In genomic region chr9:51170298-51170697, GRCm38 (mm10) we compare ENCODE assay signal across 38 mouse cellular contexts. TPM values are rescaled to one million over a fixed set of nuclear protein-coding genes. Genes with fewer than 3 reads are reported as not detected.
DNase-seq lines count a peak whose midpoint lies in the region; ATAC-seq and TF ChIP-seq lines count a peak whose summit lies in the region.
"Had no signal": no experiment of that assay in that cellular context is flagged by ENCODE, and none has a peak within 500 bp of the region (broad histone marks: within the 10 kb centered on the region; RNA-seq: fewer than 3 reads in every experiment).

No protein-coding gene starts in this region.

- 61% methylated on average over 6 of the region's 6 CpGs for WGBS in liver, postnatal 0 days (ENCODE audit: insufficient replicate concordance)
- WGBS in forebrain, embryonic 10.5 days: 76% methylated on average over 6 of the region's 6 CpGs

- no peaks in the 10 kb centered on the region for H3K9me3 ChIP-seq in liver, postnatal 0 days (ENCODE audit: low read length)
- H3K9me3 ChIP-seq in forebrain, embryonic 10.5 days: no peaks in the 10 kb centered on the region
- H3K9me3 ChIP-seq: embryonic facial prominence, embryonic 13.5 days; forebrain, embryonic 12.5 days; hindbrain, embryonic 12.5 days; limb, embryonic 13.5 days; neural tube, embryonic 15.5 days had no signal

- H3K4me1 ChIP-seq in liver, postnatal 0 days (ENCODE audit: insufficient read depth): no peaks in the 10 kb centered on the region
- H3K4me1 ChIP-seq in forebrain, embryonic 10.5 days: peaks cover 14% of the 10 kb centered on the region
- H3K4me1 ChIP-seq: forebrain, embryonic 12.5 days; hindbrain, embryonic 12.5 days; neural tube, embryonic 15.5 days had no signal

- TF ChIP-seq EP300 in liver, postnatal 0 days (IDR thresholded peaks at IDR 0.05; ENCODE audit: low read depth): no peak

- no peak for ATAC-seq in liver, postnatal 0 days
- ATAC-seq: activated CD4-positive, CD25-positive, alpha-beta regulatory T cell, adult 4 months; hindbrain, postnatal 0 days; intestine, embryonic 16.5 days had no signal

- H3K27ac ChIP-seq in liver, postnatal 0 days (ENCODE audit: low read depth): no peak overlapping the region
- no peak overlapping the region for H3K27ac ChIP-seq in forebrain, embryonic 10.5 days
- H3K27ac ChIP-seq: embryonic facial prominence, embryonic 13.5 days; forebrain, embryonic 12.5 days; hindbrain, embryonic 12.5 days; hindbrain, postnatal 0 days; layer of hippocampus, adult 2 months; limb, embryonic 13.5 days; macrophage; neural tube, embryonic 15.5 days had no signal

- H3K9ac ChIP-seq in liver, postnatal 0 days (replicated peaks): no peak overlapping the region
- H3K9ac ChIP-seq: embryonic facial prominence, embryonic 13.5 days; forebrain, embryonic 12.5 days; hindbrain, embryonic 12.5 days; limb, embryonic 13.5 days; neural tube, embryonic 15.5 days had no signal

- H3K27me3 ChIP-seq in liver, postnatal 0 days (ENCODE audit: insufficient read depth, low read length): no peaks in the 10 kb centered on the region
- no peaks in the 10 kb centered on the region for H3K27me3 ChIP-seq in forebrain, embryonic 10.5 days (ENCODE audit: poor library complexity, severe bottlenecking)
- H3K27me3 ChIP-seq: embryonic facial prominence, embryonic 13.5 days; forebrain, embryonic 12.5 days; hindbrain, embryonic 12.5 days; limb, embryonic 13.5 days; neural tube, embryonic 15.5 days had no signal

- H3K36me3 ChIP-seq in liver, postnatal 0 days (replicated peaks; ENCODE audit: insufficient read depth, low read length): no peaks in the 10 kb centered on the region
- H3K36me3 ChIP-seq in forebrain, embryonic 10.5 days (replicated peaks): no peaks in the 10 kb centered on the region
- H3K36me3 ChIP-seq: embryonic facial prominence, embryonic 13.5 days; forebrain, embryonic 12.5 days; hindbrain, embryonic 12.5 days; limb, embryonic 13.5 days; neural tube, embryonic 15.5 days had no signal

- no peak overlapping the region for H3K4me3 ChIP-seq in liver, postnatal 0 days (ENCODE audit: low read depth, low read length)
- H3K4me3 ChIP-seq in forebrain, embryonic 10.5 days: no peak overlapping the region
- H3K4me3 ChIP-seq: embryonic facial prominence, embryonic 13.5 days; forebrain, embryonic 12.5 days; hindbrain, embryonic 12.5 days; layer of hippocampus, adult 2 months; limb, embryonic 13.5 days; neural tube, embryonic 15.5 days had no signal

- peak; percentile 80 for DNase-seq in 3T3-L1 (ENCODE audit: low read depth, low spot score)
- peak; percentile 83 for DNase-seq in Muller cell, postnatal 12 days (ENCODE audit: inconsistent ontology term)
- peak; percentile 18 for DNase-seq in adrenal gland, postnatal 10 days
- DNase-seq in fibroblast of lung, adult 2 months (ENCODE audit: low read depth): peak; percentile 62
- DNase-seq in kidney, postnatal 36 days: no peak
- no peak for DNase-seq in liver, postnatal 0 days
- DNase-seq in spleen, postnatal 36 days (ENCODE audit: low spot score in 2 of 2): no peak
- no peak for DNase-seq in forebrain, embryonic 10.5 days (ENCODE audit: extremely low spot score, low spot score)
- DNase-seq: cerebellum, adult 11-12 months; cerebellum, adult 9-11 months; embryo, embryonic 11 days; gastrocnemius, postnatal 14 days; heart, adult 11 months; heart, postnatal 36 days; kidney, adult 9 months; midbrain, embryonic 14.5 days; retina, postnatal 1 day; right cerebral cortex, postnatal 14 days; thymus, adult 2 months; thymus, postnatal 4 days had no signal

- no peak for TF ChIP-seq CTCF in liver, postnatal 0 days (IDR thresholded peaks at IDR 0.05; ENCODE audit: low read depth)

- no peak overlapping the region for H3K4me2 ChIP-seq in liver, postnatal 0 days (ENCODE audit: low read depth, low read length)
- H3K4me2 ChIP-seq: embryonic facial prominence, embryonic 13.5 days; forebrain, embryonic 12.5 days; heart, embryonic 11.5 days; hindbrain, embryonic 12.5 days; limb, embryonic 13.5 days; liver, embryonic 11.5 days; neural tube, embryonic 15.5 days had no signal

RNA-seq across cellular contexts. Expression of gene Gm32742, which starts 5.0 kb away (rescaled TPM):
- total RNA-seq in adrenal gland, postnatal 10 days (2021): not detected
- polyA plus RNA-seq in liver, postnatal 0 days (2015; fragmentation: Nextera tagmentation; extraction: Ambion mirVana): not detected in 2 replicates
- polyA plus RNA-seq in forebrain, embryonic 10.5 days (2016; fragmentation: Nextera tagmentation; extraction: Ambion mirVana): not detected in 2 replicates
- total RNA-seq: gastrocnemius, postnatal 14 days; heart, postnatal 36 days; hindbrain, postnatal 0 days; layer of hippocampus, adult 2 months; layer of hippocampus, postnatal 25 days; left cerebral cortex, adult 8-10 months; MEL; monocyte, adult 5-6 weeks had no signal
- polyA plus RNA-seq: activated CD4-positive, CD25-positive, alpha-beta regulatory T cell, adult 4 months; limb, embryonic 13.5 days; liver, embryonic 16.5 days; macrophage; neural tube, embryonic 15.5 days had no signal

RNA-seq across cellular contexts. Expression of gene Pou2af1, which starts 43.2 kb away (rescaled TPM):
- 1 to 10 TPM; 1.8 to 3.0 TPM for total RNA-seq in adrenal gland, postnatal 10 days (2021)
- 7.6 and 8.4 TPM in 2 replicates for polyA plus RNA-seq in liver, postnatal 0 days (2015; fragmentation: Nextera tagmentation; extraction: Ambion mirVana)
- not detected in 2 replicates for polyA plus RNA-seq in forebrain, embryonic 10.5 days (2016; fragmentation: Nextera tagmentation; extraction: Ambion mirVana)
- total RNA-seq: layer of hippocampus, adult 2 months; left cerebral cortex, postnatal 36 days; MEL had no signal
- polyA plus RNA-seq: forebrain, embryonic 12.5 days; hindbrain, embryonic 12.5 days; limb, embryonic 13.5 days had no signal

Comparison
In these comparisons a context has a peak if more than half of its experiments do, and no peak if none do; other contexts are left out.
1. DNase-seq: peak in 3T3-L1 (single experiment), Muller cell, postnatal 12 days (single experiment), adrenal gland, postnatal 10 days (single experiment) and fibroblast of lung, adult 2 months (single experiment); none in kidney, postnatal 36 days (0 of 2), liver, postnatal 0 days (single experiment), spleen, postnatal 36 days (0 of 2) and forebrain, embryonic 10.5 days (single experiment).